Mouse (Mus musculus): ENCODE results near the gene Setd1b. TPM values are rescaled to one million over a fixed set of nuclear protein-coding genes. Genes with fewer than 3 reads are reported as not detected.

The Setd1b gene
- total and polyA plus RNA-seq, 3 experiments, result 3.0 to 23.5 TPM; not detected in 1

GRCm38 (mm10) chr5:123133083-123133783 is 8.8 kb upstream of the Setd1b start (continued):
- TF ChIP-seq MEF2A (IDR thresholded peaks at IDR 0.05; ENCODE audit: extremely low read depth, insufficient replicate concordance, low read depth, low read length, poor library complexity, severe bottlenecking) (no peak), USF1 (IDR thresholded peaks at IDR 0.05; ENCODE audit: low read depth, low read length) (0 out of 2 replicates have a peak, but pooled peaks have one; percentile 11), ELF1 (IDR thresholded peaks at IDR 0.05; ENCODE audit: low read depth, low read length) (no peak), GATA1 (IDR thresholded peaks at IDR 0.05; ENCODE audit: low read depth, low read length) (no peak), TBP (IDR thresholded peaks at IDR 0.05; ENCODE audit: low read depth, low read length) (no peak), RAD21 (IDR thresholded peaks at IDR 0.05; ENCODE audit: low read depth, low read length) (peak; percentile 87), MYC (IDR thresholded peaks at IDR 0.05; ENCODE audit: low read depth, low read length) (no peak), SMC3 (IDR thresholded peaks at IDR 0.05; ENCODE audit: low read depth, low read length) (peak; percentile 91), CHD2 (IDR thresholded peaks at IDR 0.05; ENCODE audit: low read length) (no peak; the same call in 1 of the 2 replicates)

DNA sequence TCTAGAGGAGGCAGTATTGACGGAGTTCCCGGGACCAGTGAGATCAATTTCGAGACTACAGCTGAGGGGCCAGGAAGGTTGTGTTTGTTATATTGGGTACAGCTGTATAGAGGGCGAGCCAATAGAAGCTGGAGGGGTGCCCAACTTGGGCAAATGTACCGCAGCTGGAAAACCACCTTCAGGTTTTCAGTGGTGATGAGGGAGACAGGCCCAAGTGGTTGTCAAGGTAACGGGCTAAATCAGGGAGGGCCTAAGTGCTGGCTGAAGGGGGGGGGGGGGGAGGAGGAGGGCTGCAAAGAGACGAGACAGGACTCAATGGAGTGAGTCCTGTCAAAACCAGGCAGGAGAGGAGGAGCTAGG is 8.2 kb upstream of the Setd1b start:
- H3K4me1 ChIP-seq (ENCODE audit: control insufficient read depth in 1 of 2, insufficient read depth in 2 of 2, low read length in 2 of 2), result peaks cover 4 to 46% of the 10 kb centered on the region in 2 experiments; a peak in 3 of 4 replicates
- no peaks in the 10 kb centered on the region for H3K27me3 ChIP-seq (ENCODE audit: control insufficient read depth in 1 of 2, insufficient read depth in 2 of 2, low read length in 2 of 2)
- no peak overlapping the region for H3K9ac ChIP-seq (ENCODE audit: control insufficient read depth, low read depth, low read length, poor library complexity, severe bottlenecking)
- peak overlapping the region; percentile 100; the same call in 1 of the 2 replicates for H3K27ac ChIP-seq (ENCODE audit: control insufficient read depth, low read depth, low read length)
- peaks cover 22% of the 10 kb centered on the region for H3K79me2 ChIP-seq (ENCODE audit: control insufficient read depth, insufficient read depth, low read length, poor library complexity)
- peaks cover 0 to 37% of the 10 kb centered on the region in 2 experiments; a peak in 2 of 4 replicates for H3K36me3 ChIP-seq (ENCODE audit: control insufficient read depth in 1 of 2, insufficient read depth in 2 of 2, low read length in 2 of 2)
- TF ChIP-seq SIN3A (IDR thresholded peaks at IDR 0.05; ENCODE audit: low read length) (no peak; the same call in 1 of the 2 replicates), JUND (IDR thresholded peaks at IDR 0.05; ENCODE audit: low read depth, low read length) (no peak), MAFK (IDR thresholded peaks at IDR 0.05; ENCODE audit: borderline replicate concordance, low read depth, low read length) (no peak), ZNF384 (IDR thresholded peaks at IDR 0.05; ENCODE audit: low read depth, low read length) (no peak), NELFE (IDR thresholded peaks at IDR 0.05; ENCODE audit: low read depth, low read length) (no peak), GATA1 (IDR thresholded peaks at IDR 0.05; ENCODE audit: low read depth, low read length) (no peak), ZC3H11A (IDR thresholded peaks at IDR 0.05; ENCODE audit: low read depth, low read length) (no peak), MXI1 (IDR thresholded peaks at IDR 0.05; ENCODE audit: low read depth, low read length) (no peak), MAZ (IDR thresholded peaks at IDR 0.05; ENCODE audit: low read depth, low read length) (no peak), TBP (IDR thresholded peaks at IDR 0.05; ENCODE audit: low read depth, low read length) (no peak), MYC (IDR thresholded peaks at IDR 0.05; ENCODE audit: low read depth, low read length) (no peak)
- H3K4me3 ChIP-seq (ENCODE audit: control insufficient read depth in 1 of 2, insufficient read depth in 1 of 2, low read depth in 2 of 2, low read length in 2 of 2), result no peak overlapping the region
- no peaks in the 10 kb centered on the region for H3K9me3 ChIP-seq (replicated peaks; ENCODE audit: insufficient read depth, low read length)
- no peak for DNase-seq (ENCODE audit: low read depth, low spot score)

Measured in MEL (cell line).